Mouse (Mus musculus) small intestine, adult 2 months (tissue): ENCODE results near the gene Kdelr3. TPM values are rescaled to one million over a fixed set of nuclear protein-coding genes. Genes with fewer than 3 reads are reported as not detected.
A peak's percentile ranks its signal among the peaks of the same experiment; 100 is the strongest.

Experiments used
- H3K27ac ChIP-seq: fragments of 200-500 bp; 2 replicates; pipeline ENCODE4 v1.5.1; 2012; ENCODE audit warnings: low read depth, low read length, control low read depth, inconsistent platforms; ENCODE audit not compliant: insufficient read depth
- H3K27me3 ChIP-seq: fragments of 200-500 bp; 2 replicates; pipeline ENCODE4 v1.6.1; 2012; ENCODE audit warnings: mild to moderate bottlenecking, moderate library complexity, low read length, inconsistent platforms; ENCODE audit not compliant: control insufficient read depth, insufficient read depth
- H3K36me3 ChIP-seq: fragments of 200-500 bp; 2 replicates; pipeline ENCODE4 v1.6.1; 2012; ENCODE audit warnings: mild to moderate bottlenecking, low read length, control low read depth, inconsistent platforms; ENCODE audit not compliant: control insufficient read depth, insufficient read depth
- H3K4me1 ChIP-seq: fragments of 200-500 bp; 2 replicates; pipeline ENCODE4 v1.6.1; 2012; ENCODE audit warnings: low read length, inconsistent platforms, mixed read lengths; ENCODE audit not compliant: control insufficient read depth, insufficient read depth, insufficient read length
- H3K4me3 ChIP-seq: fragments of 200-500 bp; 2 replicates; pipeline ENCODE4 v1.5.1; 2012; ENCODE audit warnings: low read depth, mild to moderate bottlenecking, control low read depth, inconsistent platforms, low read length, moderate library complexity
- CTCF ChIP-seq: fragments of 200-500 bp; IDR thresholded peaks from 2 replicates; pipeline ENCODE4 v1.5.1; 2012; ENCODE audit warnings: low read depth, mild to moderate bottlenecking, control low read depth, inconsistent platforms, low read length, moderate library complexity, mixed read lengths; ENCODE audit not compliant: insufficient replicate concordance, insufficient read length; ENCODE audit errors: extremely low read depth
- POLR2A ChIP-seq: fragments of 200-500 bp; IDR thresholded peaks from 2 replicates; pipeline ENCODE4 v1.6.1; 2012; ENCODE audit warnings: low read depth, mild to moderate bottlenecking, control low read depth, inconsistent platforms, low read length, moderate library complexity
- WGBS: fragments of 180-500 bp; shearing (Covaris S2); methylation state at CpG from one replicate; pipeline ENCODE4 v1.1.7; 2018; 5-methylcytosine and 5-hydroxymethylcytosine counted together
- polyA plus RNA-seq: library from polyadenylated mRNA; depleted of rRNA; stranded (reverse); fragments of >200 nt; gene quantifications from 2 replicates; pipeline ENCODE4 v1.2.3, GENCODE M21; 2012

Kdelr3 gene
- polyA plus RNA-seq, 1 experiment, result 10.5 TPM

DNA sequence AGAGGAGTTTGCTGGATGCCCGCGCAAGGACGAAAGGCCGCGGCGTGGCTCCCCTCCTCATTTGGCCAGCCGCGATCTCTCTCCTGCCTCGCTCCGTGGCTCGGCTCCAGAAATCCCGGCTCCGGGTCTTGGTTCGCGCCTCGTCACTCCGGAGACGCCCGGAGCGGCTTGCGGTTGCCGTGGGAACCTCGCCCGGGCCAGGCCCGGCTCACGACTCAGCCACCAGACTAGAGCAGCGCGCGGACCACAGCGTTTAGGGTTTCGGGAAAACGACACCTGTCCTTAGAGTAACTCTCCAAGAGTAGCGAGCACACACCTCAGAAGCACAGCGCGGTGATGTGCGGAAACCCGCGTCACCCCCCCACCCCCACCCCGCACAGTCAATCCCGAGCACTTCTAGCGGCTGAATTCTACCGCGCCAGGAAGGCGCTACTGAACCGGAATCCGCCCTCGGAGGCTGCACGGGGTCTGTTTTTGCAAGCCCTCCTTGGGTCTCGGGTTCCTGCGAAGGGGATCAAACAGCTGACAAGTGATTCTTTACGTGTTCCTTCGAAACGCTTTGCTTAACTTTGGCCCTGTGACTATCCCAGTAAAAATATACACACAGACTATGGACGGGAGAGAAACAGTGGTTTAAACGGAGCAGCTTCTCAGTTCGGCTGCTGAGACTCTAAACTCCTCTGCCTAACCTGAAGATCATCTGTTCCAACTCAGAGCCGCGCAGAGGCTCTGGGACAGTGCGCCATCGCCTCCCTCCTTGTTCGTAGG, 4.5 kb upstream of the Kdelr3 start:
- WGBS, result 6% methylated on average over 61 of the region's 61 CpGs
- Histone ChIP-seq H3K4me1 (peaks cover 6% of the 10 kb centered on the region; the same call in 1 of the 2 replicates), H3K27ac (no peak overlapping the region), H3K4me3 (peak overlapping the region; percentile 49), H3K36me3 (no peaks in the 10 kb centered on the region), H3K27me3 (peaks cover 48% of the 10 kb centered on the region)
- no peak for TF ChIP-seq POLR2A
- TF ChIP-seq CTCF, result no peak

DNA sequence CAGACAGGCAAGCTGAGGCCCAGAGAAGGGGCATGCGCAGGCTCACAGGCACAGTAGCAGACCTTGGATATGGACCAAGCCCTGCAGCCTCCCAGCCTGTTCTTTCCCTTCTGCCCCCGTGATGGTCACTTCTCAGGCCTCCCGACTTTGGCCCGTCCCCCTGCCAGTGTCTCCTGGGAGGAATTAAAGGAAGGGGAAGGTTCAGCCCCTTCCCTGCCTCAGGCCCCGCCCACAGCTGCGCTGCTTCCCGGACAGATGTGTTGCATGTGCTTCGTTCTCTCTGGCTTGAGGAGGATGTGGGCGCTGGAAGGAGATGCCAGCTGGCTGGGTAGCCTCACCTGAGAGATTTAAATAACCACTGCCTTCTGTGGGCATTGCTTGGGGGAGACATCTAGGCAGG, 2.3 kb upstream of the Kdelr3 start:
- Histone ChIP-seq H3K27me3 (peaks cover 34% of the 10 kb centered on the region), H3K27ac (no peak overlapping the region), H3K4me3 (no peak overlapping the region), H3K4me1 (peaks cover 6% of the 10 kb centered on the region; the same call in 1 of the 2 replicates), H3K36me3 (no peaks in the 10 kb centered on the region)
- 14% methylated on average over 9 of the region's 9 CpGs for WGBS
- no peak for TF ChIP-seq POLR2A
- no peak for TF ChIP-seq CTCF

GRCm38 (mm10) chr15:79517710-79518109, 1.5 kb downstream of the Kdelr3 start:
- WGBS, result 86% methylated on average over 4 of the region's 4 CpGs
- H3K4me1 ChIP-seq, result peaks cover 7% of the 10 kb centered on the region
- H3K27ac ChIP-seq, result no peak overlapping the region
- H3K4me3 ChIP-seq, result peak overlapping the region; percentile 78; the same call in 1 of the 2 replicates
- no peak for TF ChIP-seq POLR2A
- no peaks in the 10 kb centered on the region for H3K36me3 ChIP-seq
- peaks cover 13% of the 10 kb centered on the region; the same call in 1 of the 2 replicates for H3K27me3 ChIP-seq

- peaks cover 7% of the 10 kb centered on the region for H3K4me1 ChIP-seq
- no peak overlapping the region for H3K4me3 ChIP-seq
- H3K27ac ChIP-seq, result no peak overlapping the region
- TF ChIP-seq CTCF (no peak), POLR2A (no peak)
- peaks cover 13% of the 10 kb centered on the region; the same call in 1 of the 2 replicates for H3K27me3 ChIP-seq
- H3K36me3 ChIP-seq, result no peaks in the 10 kb centered on the region
- 74% methylated on average over 3 of the region's 3 CpGs for WGBS
These were observed 2.4 kb downstream of the Kdelr3 start for GRCm38 (mm10) chr15:79518571-79518970.

DNA sequence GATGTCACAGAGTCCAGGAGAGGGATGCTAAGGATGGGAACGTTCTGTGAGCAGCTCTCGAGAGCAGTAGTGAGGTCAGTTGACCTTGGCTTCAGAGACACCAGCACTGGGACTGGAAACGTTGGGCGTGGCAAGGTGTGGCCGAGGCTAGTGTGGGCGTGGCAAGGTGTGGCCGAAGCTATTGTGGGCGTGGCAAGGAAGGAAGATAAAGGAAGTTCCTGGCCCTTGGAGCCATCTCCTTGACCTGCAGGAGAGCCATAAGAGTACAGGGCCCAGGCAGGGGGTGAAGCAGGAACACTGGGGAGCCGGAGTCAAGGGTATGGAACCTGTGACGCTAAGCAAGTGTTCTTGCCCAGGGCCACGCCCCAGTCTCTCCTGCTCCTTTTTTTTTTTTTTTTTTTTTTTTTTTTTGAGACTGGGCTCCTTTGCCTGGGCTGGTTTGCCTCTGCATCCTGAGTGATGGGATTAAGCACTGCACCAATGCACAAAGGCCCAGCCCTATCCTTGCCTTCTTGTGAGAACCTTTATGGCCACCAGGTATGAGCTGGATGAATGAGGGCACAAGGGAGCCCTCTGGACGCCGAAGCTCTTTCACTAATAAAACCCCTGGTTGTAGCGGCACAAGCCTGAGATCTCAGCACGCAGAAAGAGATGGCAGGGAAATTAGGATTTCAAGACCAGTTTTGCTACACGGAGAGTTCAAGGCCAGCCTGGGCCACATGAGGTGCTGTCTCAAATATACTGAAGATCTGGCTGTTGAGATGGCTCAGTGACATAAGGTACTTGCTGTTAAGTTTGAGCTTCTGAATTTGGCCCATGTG, 3.4 kb downstream of the Kdelr3 start:
- 44% methylated on average over 16 of the region's 16 CpGs for WGBS
- Histone ChIP-seq H3K4me3 (no peak overlapping the region), H3K27ac (no peak overlapping the region), H3K27me3 (0 out of 2 replicates have a peak, but pooled peaks cover 5% of the 10 kb centered on the region), H3K36me3 (no peaks in the 10 kb centered on the region), H3K4me1 (peaks cover 7% of the 10 kb centered on the region)
- TF ChIP-seq POLR2A (no peak), CTCF (no peak)

- H3K4me1 ChIP-seq, result no peaks in the 10 kb centered on the region
- TF ChIP-seq POLR2A, result no peak
- H3K36me3 ChIP-seq, result peaks cover 27% of the 10 kb centered on the region
- no peaks in the 10 kb centered on the region for H3K27me3 ChIP-seq
- no peak overlapping the region for H3K4me3 ChIP-seq
- WGBS, result 79% methylated on average over 5 of the region's 5 CpGs
- H3K27ac ChIP-seq, result no peak overlapping the region
These were observed 9.4 kb downstream of the Kdelr3 start for GRCm38 (mm10) chr15:79525564-79525963.

DNA sequence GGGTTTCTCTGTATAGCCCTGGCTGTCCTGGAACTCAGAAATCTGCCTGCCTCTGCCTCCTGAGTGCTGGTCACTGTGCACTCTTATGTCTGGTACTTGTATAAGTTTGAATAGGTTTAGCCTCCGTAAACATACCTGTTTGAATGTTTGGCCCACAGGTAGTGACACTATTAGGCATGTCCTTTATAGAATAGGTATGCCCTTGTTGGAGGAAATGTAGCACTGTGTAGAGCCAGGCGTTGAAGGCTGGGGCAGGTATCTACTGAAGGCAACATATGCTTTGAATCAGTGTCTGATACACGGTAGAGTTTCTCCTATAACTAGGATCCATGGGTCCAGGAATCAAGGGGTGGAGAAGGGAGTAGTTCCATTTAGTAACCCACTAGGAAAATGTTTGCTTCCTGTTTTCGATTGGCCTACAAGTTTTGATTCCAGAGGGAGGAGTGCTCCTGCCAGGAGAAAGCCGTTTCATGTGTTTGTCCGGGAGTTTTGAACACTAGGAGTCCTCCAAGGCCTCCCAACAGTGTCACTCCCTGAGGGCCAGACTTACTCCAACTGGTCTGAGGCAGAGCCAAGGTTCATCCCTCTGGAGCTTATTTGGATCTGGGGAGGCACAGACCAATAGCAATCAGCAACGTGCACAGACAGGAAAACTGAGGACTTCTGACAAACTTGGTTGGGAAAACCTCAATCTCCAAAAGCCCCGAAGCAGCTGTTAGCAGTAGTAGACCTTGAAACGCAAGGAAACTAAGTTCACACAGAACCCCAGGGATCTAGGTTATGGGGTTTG, 10.0 kb downstream of the Kdelr3 start:
- 53% methylated on average over 9 of the region's 9 CpGs for WGBS
- peaks cover 33% of the 10 kb centered on the region for H3K36me3 ChIP-seq

More for the DNA sequence above, 10.0 kb downstream of the Kdelr3 start:
- Histone ChIP-seq H3K27me3 (no peaks in the 10 kb centered on the region), H3K4me1 (no peaks in the 10 kb centered on the region), H3K4me3 (no peak overlapping the region), H3K27ac (no peak overlapping the region)
- TF ChIP-seq POLR2A (no peak), CTCF (no peak)
